Mouse (Mus musculus): ENCODE data around the gene Azin2. TPM values are rescaled to one million over a fixed set of nuclear protein-coding genes. Genes with fewer than 3 reads are reported as not detected.
A peak's percentile ranks its signal among the peaks of the same experiment; 100 is the strongest.

The Azin2 gene
- polyA plus RNA-seq, 1 experiment from 2014 or later: 14.4 TPM

DNA sequence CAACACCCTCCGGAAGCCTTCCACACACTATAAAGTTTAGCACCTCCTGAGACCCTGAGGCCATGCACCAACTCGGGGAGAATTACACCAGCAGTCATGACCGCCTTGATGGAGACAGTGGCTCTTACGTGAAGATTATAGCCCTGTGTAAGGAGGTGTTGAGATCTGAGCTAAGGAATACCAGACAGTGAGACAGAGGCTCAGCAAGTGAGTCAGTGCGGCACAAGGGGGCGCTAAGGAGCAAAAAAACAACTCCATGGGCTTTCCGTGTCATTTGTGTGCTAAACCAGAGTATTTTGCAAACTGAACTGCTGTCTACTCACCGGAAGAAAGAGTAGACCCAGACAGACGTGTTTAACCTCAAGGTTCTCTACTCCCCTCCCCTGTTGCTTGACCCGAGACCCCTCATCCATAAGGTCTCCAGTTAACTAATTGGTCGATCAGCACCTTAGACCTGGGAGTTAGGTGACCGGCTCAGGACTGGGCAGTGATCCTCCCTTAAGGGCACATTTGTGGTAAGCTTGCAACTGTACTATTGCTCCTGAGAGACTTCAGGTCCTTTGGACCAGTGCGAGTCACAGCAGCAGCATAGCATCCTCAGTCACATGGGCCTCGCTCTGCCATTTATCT is 8.9 kb upstream of the Azin2 start:
- no peaks in the 10 kb centered on the region for H3K27me3 ChIP-seq (replicated peaks)
- 0 out of 2 replicates have a peak, but pooled peaks have one; percentile 17 for ATAC-seq (ENCODE audit: low FRiP score, low read depth)
- 44% methylated on average over 14 of the region's 14 CpGs for WGBS
- peaks cover 10% of the 10 kb centered on the region for H3K4me1 ChIP-seq
- no peak overlapping the region for H3K9ac ChIP-seq
- no peaks in the 10 kb centered on the region for H3K9me3 ChIP-seq
- H3K27ac ChIP-seq: no peak overlapping the region
- H3K4me3 ChIP-seq: no peak overlapping the region
- no peaks in the 10 kb centered on the region for H3K36me3 ChIP-seq
- H3K4me2 ChIP-seq (replicated peaks): no peak overlapping the region

DNA sequence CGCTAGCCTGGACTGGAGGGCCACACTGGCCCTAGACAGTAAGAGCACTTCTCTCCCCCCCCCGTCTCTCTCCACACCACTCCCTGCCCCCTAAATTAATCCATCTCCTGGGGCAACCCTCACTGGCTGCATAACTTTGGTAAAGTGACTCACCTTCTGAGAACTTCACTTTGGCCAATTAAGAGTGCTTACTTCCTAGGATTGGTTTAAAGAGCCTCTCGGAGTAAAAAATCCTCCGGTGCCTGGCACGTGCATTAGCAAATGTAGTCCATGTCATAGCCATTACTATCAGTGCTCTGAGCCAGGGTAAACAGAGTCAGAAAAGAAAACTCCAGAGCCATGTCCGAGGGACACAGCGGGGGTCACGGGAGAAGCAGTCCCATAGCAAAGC is 8.2 kb upstream of the Azin2 start:
- Histone ChIP-seq H3K9me3 (no peaks in the 10 kb centered on the region), H3K4me1 (peaks cover 10% of the 10 kb centered on the region), H3K36me3 (no peaks in the 10 kb centered on the region), H3K4me3 (no peak overlapping the region), H3K9ac (no peak overlapping the region), H3K27ac (no peak overlapping the region), H3K4me2 (replicated peaks) (no peak overlapping the region), H3K27me3 (replicated peaks) (no peaks in the 10 kb centered on the region)
- WGBS: 82% methylated on average over 7 of the region's 8 CpGs
- no peak for ATAC-seq (ENCODE audit: low FRiP score, low read depth)

DNA sequence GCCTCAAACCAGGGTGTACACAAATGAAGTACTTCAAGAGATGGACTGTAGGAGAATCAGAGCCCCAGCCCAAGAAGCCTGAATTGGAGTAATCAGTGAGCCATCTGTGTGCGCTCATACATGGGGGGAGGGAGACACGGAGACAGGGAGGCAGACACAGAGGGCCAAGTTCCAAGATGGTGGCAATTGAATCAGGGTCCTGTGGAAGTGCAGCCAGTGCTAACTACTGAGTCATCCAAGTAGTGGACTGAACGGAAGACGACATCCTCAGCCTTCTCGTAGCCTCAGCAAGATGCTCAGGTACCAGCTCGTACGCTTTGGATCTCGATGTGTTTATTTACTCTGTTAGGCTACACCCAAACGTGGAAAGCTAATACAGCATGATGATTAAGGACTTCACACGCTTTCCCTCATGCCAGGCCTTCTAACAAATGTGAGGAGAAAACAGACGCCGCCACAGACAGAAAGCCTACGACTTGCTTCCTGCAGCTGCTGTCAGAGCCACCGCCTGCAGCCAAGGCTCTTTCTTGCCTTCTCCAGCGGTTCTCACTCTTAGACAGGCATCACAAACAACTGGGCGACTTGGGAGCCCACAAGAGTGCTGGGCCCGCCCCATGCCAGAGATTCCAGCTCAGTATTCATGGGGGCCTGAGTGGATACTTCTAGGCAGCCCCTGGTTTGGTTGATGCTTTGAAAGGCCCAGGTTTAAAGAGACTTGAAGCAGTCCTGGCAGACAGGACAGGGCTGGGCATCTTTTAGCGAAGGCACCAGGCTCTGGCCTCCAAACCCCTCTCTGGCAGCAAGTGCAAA is 7.6 kb upstream of the Azin2 start:
- ATAC-seq (ENCODE audit: low FRiP score, low read depth): no peak
- H3K9me3 ChIP-seq: no peaks in the 10 kb centered on the region
- H3K36me3 ChIP-seq: no peaks in the 10 kb centered on the region
- 0 out of 2 replicates have a peak, but pooled peaks cover 3% of the 10 kb centered on the region for H3K27me3 ChIP-seq (replicated peaks)
- 78% methylated on average over 18 of the region's 18 CpGs for WGBS
- H3K27ac ChIP-seq: no peak overlapping the region
- H3K4me3 ChIP-seq: no peak overlapping the region
- no peak overlapping the region for H3K4me2 ChIP-seq (replicated peaks)
- H3K4me1 ChIP-seq: peaks cover 10% of the 10 kb centered on the region
- H3K9ac ChIP-seq: no peak overlapping the region

GRCm38 (mm10) chr4:128969081-128969480 is 6.8 kb upstream of the Azin2 start:
- H3K4me1 ChIP-seq: peaks cover 10% of the 10 kb centered on the region
- H3K4me2 ChIP-seq (replicated peaks): no peak overlapping the region
- H3K36me3 ChIP-seq: no peaks in the 10 kb centered on the region
- 80% methylated on average over 5 of the region's 5 CpGs for WGBS
- H3K9me3 ChIP-seq: no peaks in the 10 kb centered on the region
- no peak overlapping the region for H3K9ac ChIP-seq
- ATAC-seq (ENCODE audit: low FRiP score, low read depth): no peak
- H3K27ac ChIP-seq: no peak overlapping the region
- H3K27me3 ChIP-seq (replicated peaks): 0 out of 2 replicates have a peak, but pooled peaks cover 6% of the 10 kb centered on the region
- no peak overlapping the region for H3K4me3 ChIP-seq

DNA sequence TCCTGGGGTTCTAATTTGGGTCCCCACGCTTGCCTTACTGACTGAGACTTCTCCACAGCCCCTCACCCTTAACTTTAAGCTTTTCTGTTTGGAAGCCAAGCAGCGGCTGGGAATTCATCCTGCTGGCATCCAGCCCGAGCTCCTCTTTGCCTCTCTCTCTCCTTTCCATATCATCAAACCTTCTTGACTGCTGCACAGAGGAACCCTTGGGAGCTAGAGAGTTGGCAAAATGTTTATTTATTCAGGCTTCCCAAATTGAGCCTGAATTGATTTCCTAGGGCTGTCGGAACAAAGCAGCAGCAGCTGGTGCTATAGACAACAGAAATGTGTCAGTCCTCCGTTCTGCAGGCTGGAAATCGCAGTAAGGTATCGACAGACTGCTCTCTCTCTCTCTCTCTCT is 4.5 kb upstream of the Azin2 start:
- 0 out of 2 replicates have a peak, but pooled peaks cover 6% of the 10 kb centered on the region for H3K27me3 ChIP-seq (replicated peaks)
- H3K27ac ChIP-seq: no peak overlapping the region
- 38% methylated on average over 7 of the region's 7 CpGs for WGBS
- peaks cover 17% of the 10 kb centered on the region for H3K4me1 ChIP-seq
- H3K4me2 ChIP-seq (replicated peaks): peak overlapping the region; percentile 7; the same call in 1 of the 2 replicates
- H3K36me3 ChIP-seq: no peaks in the 10 kb centered on the region
- H3K9me3 ChIP-seq: no peaks in the 10 kb centered on the region
- no peak overlapping the region for H3K9ac ChIP-seq
- H3K4me3 ChIP-seq: no peak overlapping the region
- ATAC-seq (ENCODE audit: low FRiP score, low read depth): no peak

GRCm38 (mm10) chr4:128962926-128963290 is 666 bp upstream of the Azin2 start:
- H3K9ac ChIP-seq: peak overlapping the region; percentile 80; the same call in 1 of the 2 replicates
- H3K4me3 ChIP-seq: peak overlapping the region; percentile 67
- H3K9me3 ChIP-seq: no peaks in the 10 kb centered on the region
- H3K27ac ChIP-seq: no peak overlapping the region
- H3K4me2 ChIP-seq (replicated peaks): peak overlapping the region; percentile 90
- H3K4me1 ChIP-seq: peaks cover 28% of the 10 kb centered on the region
- H3K27me3 ChIP-seq (replicated peaks): peaks cover 6% of the 10 kb centered on the region; the same call in 1 of the 2 replicates
- ATAC-seq (ENCODE audit: low FRiP score, low read depth): no peak
- 4% methylated on average over 9 of the region's 9 CpGs for WGBS
- no peaks in the 10 kb centered on the region for H3K36me3 ChIP-seq

- 5% methylated on average over 16 of the region's 16 CpGs for WGBS
- Histone ChIP-seq H3K9me3 (no peaks in the 10 kb centered on the region), H3K36me3 (no peaks in the 10 kb centered on the region), H3K4me1 (peaks cover 19% of the 10 kb centered on the region), H3K4me2 (replicated peaks) (peak overlapping the region; percentile 90), H3K27me3 (replicated peaks) (peaks cover 6% of the 10 kb centered on the region; the same call in 1 of the 2 replicates), H3K4me3 (peak overlapping the region; percentile 67), H3K9ac (peak overlapping the region; percentile 80), H3K27ac (no peak overlapping the region)
- ATAC-seq (ENCODE audit: low FRiP score, low read depth): no peak
These were observed 777 bp downstream of the Azin2 start for GRCm38 (mm10) chr4:128961301-128962028.

- Histone ChIP-seq H3K4me2 (replicated peaks) (no peak overlapping the region), H3K9me3 (no peaks in the 10 kb centered on the region), H3K27me3 (replicated peaks) (peaks cover under 1% of the 10 kb centered on the region; the same call in 1 of the 2 replicates), H3K4me1 (peaks cover 21% of the 10 kb centered on the region), H3K27ac (no peak overlapping the region), H3K4me3 (no peak overlapping the region), H3K36me3 (no peaks in the 10 kb centered on the region), H3K9ac (no peak overlapping the region)
- WGBS: 86% methylated on average over 17 of the region's 17 CpGs
- ATAC-seq (ENCODE audit: low FRiP score, low read depth): no peak
These were observed 2.6 kb downstream of the Azin2 start for GRCm38 (mm10) chr4:128959676-128960075.

DNA sequence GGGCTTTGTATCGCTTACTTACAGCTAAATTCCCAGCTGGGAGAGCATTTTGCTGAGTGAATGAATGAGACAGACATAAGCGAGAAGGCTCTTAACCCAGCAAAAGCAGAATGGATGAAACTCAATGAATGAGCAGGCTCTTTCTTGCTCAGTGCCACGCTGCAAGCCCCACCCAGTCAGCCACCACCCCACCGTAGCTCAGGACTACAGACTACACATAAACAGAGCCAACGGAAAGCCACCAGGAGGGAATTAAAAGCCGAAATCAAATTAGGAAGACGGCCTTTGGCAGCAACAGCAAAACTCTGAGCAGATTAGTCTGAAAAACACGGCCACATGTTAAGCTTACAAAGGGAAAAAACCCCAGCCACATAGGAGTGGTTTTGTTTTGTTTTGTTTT is 3.4 kb downstream of the Azin2 start:
- Histone ChIP-seq H3K9ac (no peak overlapping the region), H3K36me3 (no peaks in the 10 kb centered on the region), H3K9me3 (no peaks in the 10 kb centered on the region), H3K27ac (no peak overlapping the region), H3K4me3 (no peak overlapping the region), H3K4me2 (replicated peaks) (no peak overlapping the region), H3K4me1 (peaks cover 21% of the 10 kb centered on the region), H3K27me3 (replicated peaks) (no peaks in the 10 kb centered on the region; the same call in 1 of the 2 replicates)
- ATAC-seq (ENCODE audit: low FRiP score, low read depth): no peak
- WGBS: 75% methylated on average over 8 of the region's 8 CpGs

DNA sequence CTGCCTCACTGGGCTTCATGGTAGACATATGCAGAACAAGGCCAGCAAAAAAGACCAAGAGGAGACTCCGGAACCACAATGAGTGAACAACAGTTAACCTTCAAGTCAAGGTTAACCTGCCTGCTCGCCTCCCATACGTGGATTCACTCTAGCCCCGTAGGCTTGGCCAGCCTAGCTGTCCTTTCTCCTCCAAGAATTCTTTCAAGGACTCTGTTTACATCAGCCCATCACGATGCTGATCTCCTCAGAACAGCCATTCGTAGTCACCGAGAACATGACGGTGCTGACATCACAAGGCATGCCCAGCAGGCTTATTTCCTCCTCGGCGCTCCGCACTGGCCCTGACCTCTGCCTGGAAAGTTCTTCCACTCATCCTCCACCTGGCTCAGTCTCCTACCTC is 4.1 kb downstream of the Azin2 start:
- no peak overlapping the region for H3K4me2 ChIP-seq (replicated peaks)
- H3K9ac ChIP-seq: no peak overlapping the region
- no peak overlapping the region for H3K27ac ChIP-seq
- 88% methylated on average over 11 of the region's 11 CpGs for WGBS
- no peak for ATAC-seq (ENCODE audit: low FRiP score, low read depth)
- peaks cover 19% of the 10 kb centered on the region for H3K4me1 ChIP-seq
- no peak overlapping the region for H3K4me3 ChIP-seq
- H3K27me3 ChIP-seq (replicated peaks): no peaks in the 10 kb centered on the region; the same call in 1 of the 2 replicates
- H3K9me3 ChIP-seq: no peaks in the 10 kb centered on the region
- H3K36me3 ChIP-seq: no peaks in the 10 kb centered on the region

DNA sequence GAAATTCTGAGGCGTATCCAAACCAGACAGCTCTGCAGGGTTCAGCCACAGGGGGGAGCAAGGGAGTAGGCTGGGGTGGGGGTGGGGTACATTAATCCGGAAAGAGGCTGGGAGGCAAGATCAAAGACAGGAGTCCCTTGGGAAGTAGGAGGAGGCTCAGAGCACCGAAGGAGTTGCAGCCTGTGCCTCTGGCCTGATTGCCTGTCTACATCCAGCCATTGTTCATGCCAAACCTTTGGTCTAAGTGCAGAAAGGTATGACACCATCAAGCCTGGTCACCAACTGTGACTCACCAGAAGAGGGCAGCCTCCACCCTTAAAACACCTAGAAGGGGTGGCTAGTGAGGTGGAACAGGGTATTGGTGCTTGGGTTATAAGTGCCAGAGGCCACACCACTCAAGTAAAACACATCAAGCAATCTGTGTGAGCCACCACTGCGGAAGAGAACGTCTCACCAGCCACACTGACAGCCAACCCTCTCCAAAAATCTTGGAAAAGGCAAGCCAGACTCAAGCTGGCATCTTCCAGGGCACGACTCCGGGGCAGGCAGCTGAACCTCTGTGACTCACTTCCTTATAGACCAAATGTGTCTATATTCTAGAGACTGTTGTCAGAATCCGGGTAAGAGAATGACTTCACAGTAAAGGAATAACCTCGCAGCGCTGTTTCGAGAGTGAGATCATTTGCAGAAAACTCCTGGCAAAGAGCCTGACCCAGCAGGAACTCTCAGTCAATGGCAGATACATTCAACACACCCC is 4.9 kb downstream of the Azin2 start:
- no peaks in the 10 kb centered on the region for H3K36me3 ChIP-seq
- no peaks in the 10 kb centered on the region for H3K9me3 ChIP-seq
- no peaks in the 10 kb centered on the region; the same call in 1 of the 2 replicates for H3K27me3 ChIP-seq (replicated peaks)
- H3K9ac ChIP-seq: no peak overlapping the region
- WGBS: 44% methylated on average over 11 of the region's 11 CpGs
- H3K4me1 ChIP-seq: peaks cover 13% of the 10 kb centered on the region
- ATAC-seq (ENCODE audit: low FRiP score, low read depth): peak; percentile 44; the same call in 1 of the 2 replicates
- H3K27ac ChIP-seq: no peak overlapping the region
- no peak overlapping the region for H3K4me2 ChIP-seq (replicated peaks)
- H3K4me3 ChIP-seq: no peak overlapping the region
